In genomic region chr17:71224521-71224920, GRCm38 (mm10) we compare ENCODE assay signal across 13 mouse cellular contexts. TPM values are rescaled to one million over a fixed set of nuclear protein-coding genes. Genes with fewer than 3 reads are reported as not detected.
A peak's percentile ranks its signal among the peaks of the same experiment; 100 is the strongest.
DNase-seq lines count a peak whose midpoint lies in the region; ATAC-seq lines count a peak whose summit lies in the region.
"Had no signal": no experiment of that assay in that cellular context is flagged by ENCODE, and none has a peak within 500 bp of the region (broad histone marks: within the 10 kb centered on the region; RNA-seq: fewer than 3 reads in every experiment).

No protein-coding gene starts in this region.

- peaks cover 80% of the 10 kb centered on the region for H3K36me3 ChIP-seq in liver, embryonic 15.5 days (replicated peaks)

- H3K4me3 ChIP-seq in liver, embryonic 15.5 days (replicated peaks) = no peak overlapping the region
- H3K4me3 ChIP-seq: limb, embryonic 15.5 days; myocyte had no signal

- 70% methylated on average over 2 of the region's 2 CpGs for WGBS in liver, embryonic 15.5 days (ENCODE audit: insufficient replicate concordance)

- peak; percentile 52 to 82 for DNase-seq in adrenal gland, adult (ENCODE audit: inconsistent age in 2 of 2, low spot score in 1 of 2)
- DNase-seq in adrenal gland, postnatal 4 days (ENCODE audit: low spot score in 2 of 2) = no peak
- peak; percentile 85 for DNase-seq in 416B (ENCODE audit: low read depth)
- peak; percentile 42 for DNase-seq in adrenal gland, postnatal 10 days
- no peak for DNase-seq in layer of hippocampus, postnatal 36 days
- no peak for DNase-seq in right cerebral cortex, postnatal 25 days
- DNase-seq: gastrocnemius, postnatal 14 days had no signal

- peak overlapping the region; percentile 56 for H3K27ac ChIP-seq in liver, embryonic 15.5 days (replicated peaks)
- H3K27ac ChIP-seq: limb, embryonic 15.5 days; macrophage had no signal

- H3K4me1 ChIP-seq in liver, embryonic 15.5 days (replicated peaks) = peaks cover 39% of the 10 kb centered on the region
- H3K4me1 ChIP-seq: limb, embryonic 15.5 days had no signal

- no peak overlapping the region for H3K4me2 ChIP-seq in liver, embryonic 15.5 days
- H3K4me2 ChIP-seq: limb, embryonic 15.5 days had no signal

- no peak overlapping the region for H3K9ac ChIP-seq in liver, embryonic 15.5 days
- H3K9ac ChIP-seq: forebrain, postnatal 0 days; limb, embryonic 15.5 days had no signal

- no peaks in the 10 kb centered on the region for H3K27me3 ChIP-seq in liver, embryonic 15.5 days
- H3K27me3 ChIP-seq: limb, embryonic 15.5 days had no signal

- no peak for ATAC-seq in liver, embryonic 15.5 days (ENCODE audit: insufficient read depth)
- ATAC-seq in erythroblast, adult 5-6 weeks (replicated peaks; ENCODE audit: low FRiP score, poor library complexity, severe bottlenecking) = no peak

- H3K9me3 ChIP-seq in liver, embryonic 15.5 days (replicated peaks) = no peaks in the 10 kb centered on the region
- H3K9me3 ChIP-seq: limb, embryonic 15.5 days had no signal

RNA-seq across cellular contexts. Expression of gene Lpin2, which starts 42.2 kb away (rescaled TPM):
- 10 to 100 TPM; 55.2 to 63.6 TPM for total RNA-seq in adrenal gland, postnatal 4 days (2021)
- total RNA-seq in adrenal gland, postnatal 10 days (2021) = 10 to 100 TPM; 39.2 to 42.3 TPM
- 42.3 and 46.7 TPM in 2 replicates for polyA plus RNA-seq in liver, embryonic 15.5 days (2015; fragmentation: Nextera tagmentation; extraction: Ambion mirVana)
- total RNA-seq in layer of hippocampus, postnatal 36 days (2021) = 100 to 1,000 TPM; 103 to 118 TPM
- total RNA-seq in erythroblast, adult 5-6 weeks (2015; ENCODE audit: low replicate concordance) = 751 and 838 TPM in 2 replicates
- 1,646 and 2,072 TPM in 2 replicates for total RNA-seq in erythroblast, adult 5-6 weeks (2017; ENCODE audit: low replicate concordance)

Comparison
In these comparisons a context has a peak if more than half of its experiments do, and no peak if none do; other contexts are left out.
1. DNase-seq: peak in adrenal gland, adult (2 of 2), 416B (single experiment) and adrenal gland, postnatal 10 days (single experiment); none in adrenal gland, postnatal 4 days (0 of 2), layer of hippocampus, postnatal 36 days (0 of 2) and right cerebral cortex, postnatal 25 days (single experiment).
2. RNA of gene Lpin2, which starts 42.2 kb away (total RNA-seq): 751 to 2,072 TPM in erythroblast, adult 5-6 weeks; 103 to 118 TPM in layer of hippocampus, postnatal 36 days, 55.2 to 63.6 TPM in adrenal gland, postnatal 4 days and 39.2 to 42.3 TPM in adrenal gland, postnatal 10 days; every median in the first group is over 4 times any median in the second.